Mouse (Mus musculus) spleen, postnatal 14 days (tissue): ENCODE data around the gene Prkag3.

ENCODE experiments used
- DNase-seq, 2 experiments: peaks; one replicate each; pipeline ENCODE4 v3.0.0; 2021 to 2022; ENCODE audit warnings: low spot score in 2 of 2

Gene Prkag3

GRCm38 (mm10) chr1:74748643-74749271 lies at the start of gene Prkag3:
Prkag3 (minus strand) TSS chr1:74749221.
- peak; percentile 23 to 55 for DNase-seq

GRCm38 (mm10) chr1:74797459-74797858 lies 48.4 kb upstream of the Prkag3 start:
- no peak for DNase-seq

- no peak for DNase-seq
Measured at GRCm38 (mm10) chr1:74795145-74795529, 46.1 kb upstream of the Prkag3 start.

GRCm38 (mm10) chr1:74794487-74795144 lies 45.6 kb upstream of the Prkag3 start:
- DNase-seq, result no peak

- DNase-seq, result no peak
Measured at GRCm38 (mm10) chr1:74792831-74793660, 44.0 kb upstream of the Prkag3 start.

- DNase-seq, result no peak
Measured at GRCm38 (mm10) chr1:74791249-74791648, 42.2 kb upstream of the Prkag3 start, which contains the start of gene Wnt10a. Wnt10a (plus strand) TSS chr1:74791516.

- no peak for DNase-seq
Measured at GRCm38 (mm10) chr1:74790095-74790494, 41.1 kb upstream of the Prkag3 start.

GRCm38 (mm10) chr1:74788603-74789176 lies 39.7 kb upstream of the Prkag3 start:
- DNase-seq, result no peak

- peak in 1 of 2 experiments; percentile 71 for DNase-seq
Measured at GRCm38 (mm10) chr1:74787846-74788245, 38.8 kb upstream of the Prkag3 start.

GRCm38 (mm10) chr1:74784041-74784759 lies 35.2 kb upstream of the Prkag3 start:
- DNase-seq, result no peak

- DNase-seq, result no peak
Measured at GRCm38 (mm10) chr1:74783554-74783953, 34.5 kb upstream of the Prkag3 start.

GRCm38 (mm10) chr1:74782045-74782444 lies 33.0 kb upstream of the Prkag3 start:
- no peak for DNase-seq

GRCm38 (mm10) chr1:74778934-74779486 lies 30.0 kb upstream of the Prkag3 start:
- no peak for DNase-seq

GRCm38 (mm10) chr1:74775816-74776215 lies 26.8 kb upstream of the Prkag3 start:
- no peak for DNase-seq

- no peak for DNase-seq
Measured at GRCm38 (mm10) chr1:74774062-74774461, 25.0 kb upstream of the Prkag3 start.

- DNase-seq, result peak in 1 of 2 experiments; percentile 43
Measured at GRCm38 (mm10) chr1:74773136-74773535, 24.1 kb upstream of the Prkag3 start.

GRCm38 (mm10) chr1:74771931-74772620 lies 23.1 kb upstream of the Prkag3 start:
- no peak for DNase-seq

- DNase-seq, result no peak
Measured at GRCm38 (mm10) chr1:74771845-74771930, 22.7 kb upstream of the Prkag3 start, which contains the start of gene Wnt6. Wnt6 (plus strand) TSS chr1:74771892.

- no peak for DNase-seq
Measured at GRCm38 (mm10) chr1:74771467-74771844, 22.4 kb upstream of the Prkag3 start.

- no peak for DNase-seq
Measured at GRCm38 (mm10) chr1:74770727-74771466, 21.9 kb upstream of the Prkag3 start.
